Mouse (Mus musculus): ENCODE data around the gene Gm11555. TPM values are rescaled to one million over a fixed set of nuclear protein-coding genes. Genes with fewer than 3 reads are reported as not detected.
"Not testable (repeated sequence)": the region's sequence is repeated elsewhere in the genome, so short reads cannot be mapped to it uniquely, and the experiment has no call there.

Gene Gm11555
- not detected for total RNA-seq (2022)

- DNase-seq (ENCODE audit: low spot score in 2 of 2): no peak
Measured at GRCm38 (mm10) chr11:99650136-99650535, at the start of gene Gm11555. Gene Gm11555 (minus strand): TSS chr11:99650236.

GRCm38 (mm10) chr11:99690463-99690862 lies 40.4 kb upstream of the Gm11555 start, which contains the start of gene Gm14190:
Gene Gm14190 (minus strand): TSS chr11:99690740.
- no peak for DNase-seq (ENCODE audit: low spot score in 2 of 2)

GRCm38 (mm10) chr11:99685235-99685634 lies 35.2 kb upstream of the Gm11555 start:
- not testable (repeated sequence) for DNase-seq (ENCODE audit: low spot score in 2 of 2)

- no peak for DNase-seq (ENCODE audit: low spot score in 2 of 2)
Measured at GRCm38 (mm10) chr11:99683481-99683880, 33.4 kb upstream of the Gm11555 start.

GRCm38 (mm10) chr11:99665860-99666259 lies 15.8 kb upstream of the Gm11555 start, which contains the start of gene Krtap4-6:
Gene Krtap4-6 (minus strand): TSS chr11:99665960.
- DNase-seq (ENCODE audit: low spot score in 2 of 2): no peak

- no peak for DNase-seq (ENCODE audit: low spot score in 2 of 2)
Measured at GRCm38 (mm10) chr11:99662802-99663201, 12.8 kb upstream of the Gm11555 start.

- no peak for DNase-seq (ENCODE audit: low spot score in 2 of 2)
Measured at GRCm38 (mm10) chr11:99659256-99659655, 9.2 kb upstream of the Gm11555 start.

GRCm38 (mm10) chr11:99658467-99659010 lies 8.5 kb upstream of the Gm11555 start, which contains the start of gene Gm11563:
Gene Gm11563 (minus strand): TSS chr11:99658960.
- not testable (repeated sequence) for DNase-seq (ENCODE audit: low spot score in 2 of 2)

GRCm38 (mm10) chr11:99657051-99657450 lies 7.0 kb upstream of the Gm11555 start:
- no peak for DNase-seq (ENCODE audit: low spot score in 2 of 2)

- no peak for DNase-seq (ENCODE audit: low spot score in 2 of 2)
Measured at GRCm38 (mm10) chr11:99646444-99646843, 3.6 kb downstream of the Gm11555 start.

GRCm38 (mm10) chr11:99644351-99644750 lies 5.7 kb downstream of the Gm11555 start:
- no peak for DNase-seq (ENCODE audit: low spot score in 2 of 2)

- not testable (repeated sequence) for DNase-seq (ENCODE audit: low spot score in 2 of 2)
Measured at GRCm38 (mm10) chr11:99643635-99644139, 6.3 kb downstream of the Gm11555 start, which contains the start of gene Krtap4-7. Gene Krtap4-7 (minus strand): TSS chr11:99644089.

- DNase-seq (ENCODE audit: low spot score in 2 of 2): no peak
Measured at GRCm38 (mm10) chr11:99640926-99641325, 9.1 kb downstream of the Gm11555 start.

GRCm38 (mm10) chr11:99637086-99637485 lies 12.9 kb downstream of the Gm11555 start:
- no peak for DNase-seq (ENCODE audit: low spot score in 2 of 2)

GRCm38 (mm10) chr11:99634653-99635134 lies 15.3 kb downstream of the Gm11555 start, which contains the start of gene Krtap4-2:
Gene Krtap4-2 (minus strand): TSS chr11:99635084.
- no peak for DNase-seq (ENCODE audit: low spot score in 2 of 2)

GRCm38 (mm10) chr11:99633293-99633692 lies 16.7 kb downstream of the Gm11555 start:
- DNase-seq (ENCODE audit: low spot score in 2 of 2): peak in 1 of 2 experiments; percentile 17

- DNase-seq (ENCODE audit: low spot score in 2 of 2): no peak
Measured at GRCm38 (mm10) chr11:99630890-99631289, 19.1 kb downstream of the Gm11555 start.

GRCm38 (mm10) chr11:99628138-99628537 lies 21.9 kb downstream of the Gm11555 start, which contains the start of gene Krtap4-1:
Gene Krtap4-1 (minus strand): TSS chr11:99628238.
- no peak for DNase-seq (ENCODE audit: low spot score in 2 of 2)

GRCm38 (mm10) chr11:99620335-99620734 lies 29.7 kb downstream of the Gm11555 start, which contains the start of gene Gm11562:
Gene Gm11562 (minus strand): TSS chr11:99620435.
- DNase-seq (ENCODE audit: low spot score in 2 of 2): no peak

- DNase-seq (ENCODE audit: low spot score in 2 of 2): no peak
Measured at GRCm38 (mm10) chr11:99614796-99615363, 35.2 kb downstream of the Gm11555 start, which contains the start of gene Krtap2-4. Gene Krtap2-4 (minus strand): TSS chr11:99614846.

GRCm38 (mm10) chr11:99610089-99610488 lies 39.9 kb downstream of the Gm11555 start, which contains the start of gene Gm11937:
Gene Gm11937 (minus strand): TSS chr11:99610189.
- DNase-seq (ENCODE audit: low spot score in 2 of 2): not testable (repeated sequence)

- DNase-seq (ENCODE audit: low spot score in 2 of 2): peak in 1 of 2 experiments; percentile 64
Measured at GRCm38 (mm10) chr11:99609126-99609525, 40.9 kb downstream of the Gm11555 start.
